Mouse (Mus musculus) CH12F3 (cell line): ENCODE results near the gene Slc2a13.

Experiments
- in situ Hi-C: fragments of 300-500 bp; cut with MboI; formaldehyde crosslinking; loops from 2 replicates; pipeline ENCODE4 v1.14.3; 2020; ENCODE audit warnings: low sequenced_read_pairs

Gene Slc2a13

GRCm38 (mm10) chr15:91279571-91279970, 293.5 kb downstream of the Slc2a13 start:
- in situ Hi-C loops: no loop called here

- in situ Hi-C loops: no loop called here
Measured at GRCm38 (mm10) chr15:91275961-91276360, 297.1 kb downstream of the Slc2a13 start.

GRCm38 (mm10) chr15:91268532-91268931, 304.5 kb downstream of the Slc2a13 start:
- in situ Hi-C loops: no loop called here

GRCm38 (mm10) chr15:91263926-91264325, 309.1 kb downstream of the Slc2a13 start:
- in situ Hi-C loops: no loop called here

- in situ Hi-C loops: no loop called here
Measured at GRCm38 (mm10) chr15:91260578-91260977, 312.5 kb downstream of the Slc2a13 start.

GRCm38 (mm10) chr15:91257140-91257539, 315.9 kb downstream of the Slc2a13 start:
- in situ Hi-C loops: no loop called here

GRCm38 (mm10) chr15:91255308-91255707, 317.8 kb downstream of the Slc2a13 start:
- in situ Hi-C loops: no loop called here

GRCm38 (mm10) chr15:91252956-91253355, 320.1 kb downstream of the Slc2a13 start:
- in situ Hi-C loops: no loop called here

GRCm38 (mm10) chr15:91251544-91252408, 321.3 kb downstream of the Slc2a13 start:
- in situ Hi-C loops: no loop called here

GRCm38 (mm10) chr15:91250815-91251214, 322.2 kb downstream of the Slc2a13 start:
- in situ Hi-C loops: no loop called here

GRCm38 (mm10) chr15:91240683-91241335, 332.3 kb downstream of the Slc2a13 start:
- in situ Hi-C loops: no loop called here

- in situ Hi-C loops: no loop called here
Measured at GRCm38 (mm10) chr15:91237294-91237693, 335.8 kb downstream of the Slc2a13 start.
